Mouse (Mus musculus): ENCODE measurements around the gene Ltn1. TPM values are rescaled to one million over a fixed set of nuclear protein-coding genes. Genes with fewer than 3 reads are reported as not detected.
A peak's percentile ranks its signal among the peaks of the same experiment; 100 is the strongest.

Ltn1 gene
- total RNA-seq, 2 experiments from 2014 or later: 22.2 to 23.7 TPM

DNA sequence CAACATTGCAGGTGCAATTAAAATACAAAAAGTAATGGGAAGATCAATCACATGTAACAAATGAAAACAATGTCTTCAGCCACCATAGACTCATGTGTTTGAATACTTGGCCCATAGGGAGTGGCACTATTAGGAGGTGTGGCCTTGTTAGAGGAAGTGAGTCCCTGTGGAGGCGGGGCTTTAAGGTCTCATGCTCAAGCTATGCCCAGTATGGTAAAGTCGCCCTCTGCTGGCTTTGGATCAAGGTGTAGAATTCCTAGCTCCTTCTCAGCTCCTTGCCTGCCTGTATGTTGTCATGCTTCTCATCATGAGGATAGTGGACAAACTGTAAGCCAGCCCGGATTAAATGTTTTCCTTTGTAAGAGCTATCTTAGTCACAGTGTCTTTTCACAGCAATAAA, 27.4 kb downstream of the Ltn1 start:
- intact Hi-C loops (cut with DNase I): no loop called here
- DNase-seq: no peak

DNA sequence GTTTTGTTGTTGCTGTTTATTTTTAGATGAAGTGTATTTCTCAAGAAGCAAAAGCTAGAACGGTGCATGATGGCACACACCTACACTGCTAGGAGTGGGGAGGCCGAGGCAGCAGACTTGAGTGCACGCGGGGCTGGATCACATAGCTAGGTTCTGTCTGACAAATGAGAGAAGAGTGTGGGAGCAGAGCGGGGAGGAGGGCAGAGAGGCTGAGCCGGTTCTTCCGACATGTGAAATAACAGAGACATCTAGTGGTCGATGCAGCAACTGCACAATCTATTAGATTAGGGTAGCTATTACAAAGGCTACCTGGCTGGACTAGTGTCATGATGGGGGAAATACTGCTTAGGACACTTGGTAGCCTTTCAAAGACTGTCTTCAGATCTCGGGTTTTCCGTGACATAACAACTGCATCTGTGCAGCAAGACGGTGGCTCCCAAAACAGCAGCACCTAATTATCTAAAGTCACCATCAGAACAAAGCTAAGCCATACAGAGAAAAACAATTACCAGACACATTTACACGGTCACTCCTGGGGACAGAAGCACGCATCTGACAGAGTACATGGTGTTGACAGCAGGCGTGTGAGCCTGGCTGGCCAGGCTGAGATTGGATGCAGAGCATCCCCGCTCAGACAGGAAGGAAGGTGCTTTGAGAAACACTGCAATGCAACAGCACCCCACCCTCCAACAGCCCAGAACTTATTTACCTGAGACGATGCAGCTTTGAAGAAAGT, 38.4 kb downstream of the Ltn1 start:
- intact Hi-C loops (cut with DNase I): loop anchor here (5.0 kb wide), 2 partner anchors 147 to 507 kb away; no protein-coding TSS in a partner anchor
- peak; percentile 37 to 48 for DNase-seq

DNA sequence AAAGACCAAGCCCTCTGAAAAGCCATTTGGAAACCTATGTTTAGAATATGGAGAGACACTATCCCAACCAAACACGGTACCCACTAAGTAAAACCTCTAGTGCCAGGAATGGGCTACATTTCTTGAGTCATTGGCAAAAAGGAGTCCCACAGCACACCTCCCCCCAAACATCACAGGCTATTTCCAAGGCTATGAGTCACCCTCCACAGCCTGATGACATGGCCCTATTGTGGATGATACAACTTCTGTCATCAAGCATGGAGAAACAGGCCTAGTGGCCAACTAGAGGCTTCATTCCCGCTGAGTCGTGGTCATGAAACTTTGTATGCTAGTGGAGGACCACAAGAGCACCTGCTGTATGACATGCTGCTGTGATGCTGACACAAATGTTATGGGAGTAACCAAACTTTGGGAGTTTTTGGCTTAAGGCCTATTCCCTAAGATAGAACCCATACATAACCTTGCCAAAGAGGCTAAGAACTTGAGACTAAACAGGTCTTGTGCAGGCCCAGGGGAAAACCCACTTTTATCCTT, 44.9 kb downstream of the Ltn1 start:
- no peak for DNase-seq
- intact Hi-C loops (cut with DNase I): no loop called here

DNA sequence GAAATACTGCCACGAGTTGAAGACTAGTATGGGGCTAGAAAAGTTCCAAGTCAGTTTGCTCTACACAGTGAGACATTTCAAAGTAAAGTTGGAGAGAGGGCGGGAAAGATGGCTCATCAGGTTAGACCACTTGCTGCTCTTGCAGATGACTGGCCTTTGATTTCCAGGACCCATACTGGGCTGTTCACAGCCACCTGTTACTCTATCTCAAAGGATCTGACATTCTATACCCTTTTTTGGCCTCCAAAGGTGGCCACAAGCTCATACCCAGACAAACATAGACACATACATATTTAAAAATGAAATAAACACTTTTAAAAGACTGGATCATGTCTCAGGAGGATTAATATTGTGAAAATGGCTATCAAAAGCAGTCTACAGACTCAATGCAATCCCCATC, 48.0 kb downstream of the Ltn1 start:
- intact Hi-C loops (cut with DNase I): no loop called here
- no peak for DNase-seq

DNA sequence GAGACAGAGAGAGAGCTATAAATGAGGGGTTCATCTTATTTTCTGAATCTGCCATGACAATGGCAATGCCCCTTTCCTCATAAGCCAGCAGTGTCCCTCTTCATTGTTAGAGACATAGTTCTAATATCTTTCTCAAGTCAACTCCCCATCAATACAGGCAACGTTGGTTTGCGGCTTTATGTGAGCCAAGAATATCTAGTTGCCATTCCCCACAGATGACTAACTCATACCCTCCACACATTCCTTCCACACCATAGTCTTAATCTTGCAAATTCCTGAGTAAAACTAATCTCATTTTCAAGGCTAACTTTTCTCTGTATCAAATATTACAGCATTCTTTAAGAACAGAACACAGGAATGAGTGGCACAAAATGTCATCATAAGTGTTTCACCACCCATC, 49.4 kb downstream of the Ltn1 start:
- intact Hi-C loops (cut with DNase I): no loop called here
- DNase-seq: no peak

DNA sequence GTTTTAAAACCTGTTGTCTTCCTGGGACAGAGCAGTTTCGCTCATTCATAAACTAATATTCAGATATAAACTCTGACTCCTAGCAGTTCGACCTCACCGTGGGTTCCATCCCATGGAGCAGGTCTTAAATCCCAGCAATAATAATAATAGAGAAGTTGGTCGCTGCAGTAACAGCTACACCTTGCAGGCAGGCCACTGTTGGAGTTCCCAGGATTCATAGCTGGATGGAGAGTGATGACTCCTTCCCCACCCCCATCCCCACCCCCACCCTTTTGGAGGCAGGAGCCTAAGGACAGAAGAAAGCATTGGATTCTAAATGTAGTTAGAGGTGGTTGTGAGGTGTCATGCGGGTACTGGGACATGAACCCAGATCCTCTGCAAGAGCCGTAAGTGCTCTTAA, 66.0 kb downstream of the Ltn1 start:
- intact Hi-C loops (cut with DNase I): no loop called here

DNA sequence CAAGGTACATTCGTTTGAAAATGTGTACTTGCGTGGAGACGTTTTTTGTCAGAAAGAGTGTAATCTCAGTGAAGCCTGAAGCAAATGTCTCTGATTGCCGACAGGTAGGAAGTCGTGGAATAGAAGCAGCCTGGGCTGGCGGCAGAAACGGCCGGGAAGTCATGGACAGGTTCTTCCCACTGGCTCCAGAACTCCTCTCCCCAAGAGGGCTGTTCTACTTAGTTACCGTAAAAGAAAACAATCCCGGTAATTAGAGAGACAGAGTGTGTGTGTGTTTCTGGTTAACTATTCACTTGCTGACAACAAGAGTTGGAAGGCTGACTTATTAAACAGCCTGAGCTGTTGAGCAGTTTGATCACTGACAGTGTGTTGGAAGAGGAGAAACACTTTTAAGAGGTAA, 66.4 kb downstream of the Ltn1 start:
- no peak for DNase-seq
- intact Hi-C loops (cut with DNase I): no loop called here

More for the DNA sequence above, 66.0 kb downstream of the Ltn1 start:
- DNase-seq: no peak

DNA sequence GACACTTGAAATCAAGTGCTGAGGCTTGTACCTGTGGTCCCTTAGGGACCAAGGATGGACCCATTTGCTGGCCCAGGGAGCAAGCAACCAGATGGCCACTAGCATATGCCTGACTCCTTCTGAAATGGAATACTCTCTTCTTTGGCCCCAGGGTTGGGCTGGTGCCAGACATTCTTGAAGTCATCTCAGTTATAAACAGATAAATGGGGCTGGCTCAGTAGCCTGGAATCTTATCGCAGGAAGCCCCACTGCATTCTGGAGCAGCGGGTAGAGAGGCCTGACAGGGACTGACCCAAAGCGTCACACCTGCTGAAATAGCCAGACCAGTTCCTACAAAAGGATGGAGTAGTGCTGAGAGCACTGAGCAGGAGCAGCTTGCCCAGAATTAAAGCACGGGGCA, 68.2 kb downstream of the Ltn1 start:
- no peak for DNase-seq

DNA sequence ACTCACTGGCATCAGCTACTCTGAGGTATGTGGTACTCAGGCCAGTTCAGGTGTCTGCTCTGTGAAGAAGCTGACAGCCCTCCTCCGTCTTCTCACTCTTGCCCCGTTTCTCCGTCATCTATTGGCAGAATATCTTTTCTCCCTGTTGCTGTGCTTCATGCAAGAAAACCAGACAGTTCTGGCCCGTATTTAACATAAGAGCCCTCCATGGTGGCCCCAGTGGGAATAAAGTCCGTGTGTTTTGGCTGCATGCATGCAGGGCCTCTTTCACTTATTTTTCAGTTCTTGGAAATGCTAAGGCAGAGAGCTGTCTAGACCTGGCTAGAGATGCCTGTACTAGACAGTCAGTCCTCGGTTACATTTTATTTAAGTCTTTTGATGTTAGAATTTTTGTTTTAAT, 72.3 kb downstream of the Ltn1 start:
- no peak for DNase-seq
- intact Hi-C loops (cut with DNase I): no loop called here

More for the DNA sequence above, 68.2 kb downstream of the Ltn1 start:
- intact Hi-C loops (cut with DNase I): no loop called here

DNA sequence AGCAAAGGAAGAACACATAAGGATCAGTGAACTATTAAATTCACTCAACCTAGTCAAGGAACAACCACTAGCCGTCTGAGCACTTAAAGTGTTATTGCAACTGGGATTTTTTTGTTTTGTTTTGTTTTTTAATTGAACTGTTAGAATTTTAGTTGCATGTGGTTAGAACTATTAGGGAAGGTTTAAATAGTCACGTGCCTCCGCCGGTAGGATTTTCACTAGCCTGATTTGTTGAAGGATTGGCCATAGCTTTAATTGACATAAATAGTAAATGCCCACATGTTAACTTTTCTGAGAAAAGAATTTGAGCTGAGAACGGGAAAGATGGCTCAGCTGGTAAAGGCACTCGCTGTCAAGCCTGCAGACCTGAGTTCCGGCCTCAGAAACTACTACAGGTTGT, 77.7 kb downstream of the Ltn1 start:
- DNase-seq: no peak
- intact Hi-C loops (cut with DNase I): loop anchor here (5.0 kb wide), 1 partner anchor 87 kb away; no protein-coding TSS in a partner anchor

DNA sequence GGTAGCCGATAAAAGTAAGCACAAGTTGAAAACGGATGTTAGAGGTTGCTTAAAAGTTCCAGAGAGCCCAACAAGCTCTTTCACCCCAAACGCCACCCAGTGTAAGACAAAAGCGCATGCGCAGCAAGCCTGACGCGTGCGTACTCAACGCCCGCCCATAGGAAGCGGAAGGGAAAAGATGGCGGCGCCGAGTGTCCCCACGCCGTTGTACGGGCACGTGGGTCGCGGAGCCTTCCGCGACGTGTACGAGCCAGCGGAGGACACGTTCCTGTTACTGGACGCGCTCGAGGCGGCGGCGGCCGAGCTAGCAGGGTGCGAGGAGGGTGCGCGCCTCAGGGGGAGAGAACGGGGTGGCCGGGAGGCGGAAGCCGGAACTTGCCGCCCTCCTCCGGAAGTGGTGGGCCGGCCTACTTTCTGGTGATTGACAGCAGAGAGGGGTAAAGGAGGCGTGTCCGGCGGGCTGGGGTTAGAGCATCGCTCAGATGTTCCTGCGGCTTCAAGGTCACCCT, 78.3 kb downstream of the Ltn1 start, which contains the start of gene N6amt1:
Gene N6amt1 (plus strand): TSS at position 111 of the 509 bp plus-strand sequence.
- intact Hi-C loops (cut with DNase I): loop anchor here (5.0 kb wide), 1 partner anchor 87 kb away; no protein-coding TSS in a partner anchor
- peak; percentile 92 to 99 for DNase-seq

DNA sequence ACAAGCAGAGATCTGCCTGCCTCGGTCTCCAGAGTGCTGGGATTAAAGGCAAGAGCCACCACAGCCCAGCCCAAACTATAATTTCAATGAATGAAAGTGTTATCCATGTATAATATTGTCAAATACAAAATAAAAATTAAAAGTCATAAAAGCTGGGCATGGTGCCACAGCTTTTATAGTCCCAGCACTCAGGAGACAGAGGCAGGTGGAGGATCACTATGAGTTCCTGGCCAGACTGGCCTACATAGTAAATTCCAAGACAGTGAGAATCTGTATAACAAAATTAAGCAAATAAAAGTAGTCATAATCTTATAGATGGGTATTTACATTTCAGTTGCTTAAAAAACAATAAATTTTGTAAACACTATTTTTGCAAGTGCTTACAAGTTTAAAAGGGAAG, 78.8 kb downstream of the Ltn1 start:
- intact Hi-C loops (cut with DNase I): loop anchor here (5.0 kb wide), 1 partner anchor 86 kb away; no protein-coding TSS in a partner anchor
- no peak for DNase-seq

DNA sequence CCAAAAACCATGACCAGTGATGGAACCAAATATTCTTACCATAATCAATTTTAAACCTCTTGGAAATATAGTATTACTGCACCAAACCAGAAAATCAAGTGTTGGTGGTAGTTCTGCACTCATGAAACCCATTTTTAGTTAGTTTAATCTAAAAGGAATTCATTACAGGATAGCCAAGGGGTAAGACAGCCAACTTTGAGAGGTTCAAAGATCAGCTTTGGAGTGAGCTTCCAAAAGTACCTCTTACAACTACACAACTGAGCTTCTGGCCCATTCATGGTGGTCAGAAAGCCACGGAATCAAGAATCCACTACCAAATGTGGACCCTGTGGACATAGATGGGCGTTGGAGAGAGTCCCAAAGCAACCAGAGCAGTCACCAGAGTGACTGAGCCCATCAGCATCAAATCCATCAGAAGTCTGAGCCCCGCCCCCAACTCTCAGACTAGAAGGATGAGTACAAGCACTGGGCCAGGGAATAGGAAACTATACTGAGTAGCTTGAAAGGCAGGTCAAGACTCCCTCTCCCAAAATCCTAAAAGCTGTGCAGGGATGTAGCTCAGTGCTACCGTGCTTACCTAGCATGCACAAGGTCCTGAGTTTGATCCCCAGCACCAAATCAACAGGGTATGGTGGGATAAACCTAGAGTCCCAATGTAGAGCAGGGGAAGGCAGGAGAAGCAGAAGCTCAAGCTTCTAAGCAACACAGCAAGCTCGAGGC, 80.9 kb downstream of the Ltn1 start:
- DNase-seq: no peak
- intact Hi-C loops (cut with DNase I): loop anchor here (5.0 kb wide), 1 partner anchor 84 kb away; no protein-coding TSS in a partner anchor

DNA sequence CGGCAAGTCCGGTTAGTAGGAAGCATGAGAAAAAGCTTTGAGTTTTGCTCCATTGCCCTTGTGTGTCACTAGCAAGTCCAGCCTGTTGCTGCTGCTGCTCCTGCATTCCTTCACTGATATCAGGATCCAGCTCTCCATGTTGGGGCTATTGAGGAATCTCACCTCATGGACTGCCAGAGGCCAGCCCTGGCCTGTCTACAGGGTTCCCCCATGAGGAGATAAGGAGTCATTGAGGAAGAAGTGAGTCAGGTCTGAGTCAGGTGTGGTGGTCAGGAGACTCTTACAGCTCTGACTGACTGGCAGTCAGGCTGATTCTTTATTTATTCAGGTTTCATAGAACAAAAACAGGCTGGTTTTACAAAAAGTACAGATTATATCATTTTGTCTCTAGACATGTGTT, 84.3 kb downstream of the Ltn1 start:
- peak in 1 of 2 experiments; percentile 30 for DNase-seq
- intact Hi-C loops (cut with DNase I): no loop called here

DNA sequence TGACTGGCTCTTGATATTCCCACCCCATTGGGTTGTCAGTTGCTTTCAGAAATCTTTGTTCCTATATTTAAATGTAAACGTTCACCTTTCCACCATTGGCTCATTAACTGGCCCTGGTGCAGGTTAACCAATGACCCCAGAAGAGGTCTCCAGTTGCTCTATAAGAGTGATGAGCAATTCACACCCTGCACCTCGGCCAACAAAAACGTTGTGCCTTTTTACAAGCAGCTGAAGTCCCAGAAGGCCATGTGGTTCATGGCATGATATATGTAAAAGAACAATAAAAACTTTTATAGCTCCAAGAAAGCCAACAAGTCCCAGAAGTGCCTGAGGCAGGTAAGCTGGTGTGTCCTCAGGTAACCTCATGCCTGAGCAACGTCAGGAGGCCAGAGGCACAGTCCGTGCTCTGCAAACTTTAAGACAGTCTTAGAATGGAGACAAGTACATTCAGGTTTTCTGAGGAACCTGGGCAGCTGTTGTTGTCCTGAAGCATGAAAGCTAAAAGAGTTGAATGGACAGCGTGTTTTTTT, 91.3 kb downstream of the Ltn1 start:
- intact Hi-C loops (cut with DNase I): no loop called here
- no peak for DNase-seq

DNA sequence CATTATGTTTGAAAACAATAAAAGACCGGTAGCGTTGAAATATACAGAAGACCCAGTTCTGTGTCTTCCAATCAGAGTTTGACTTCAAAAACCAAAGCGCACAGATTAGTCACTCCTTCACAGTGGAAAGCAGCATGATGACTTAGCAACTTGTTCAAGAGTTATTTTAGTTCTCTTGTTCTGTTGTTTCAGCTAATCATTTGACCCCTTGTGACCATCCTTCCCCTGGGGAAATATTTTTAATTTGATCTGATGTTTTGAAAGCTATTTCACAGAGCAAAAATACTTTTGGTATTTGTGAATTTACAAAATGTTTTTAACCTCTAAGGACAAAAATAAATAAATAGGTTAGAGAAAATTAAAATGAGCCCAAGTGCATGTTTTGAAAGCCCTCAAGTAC, 97.7 kb downstream of the Ltn1 start:
- intact Hi-C loops (cut with DNase I): no loop called here
- no peak for DNase-seq

DNA sequence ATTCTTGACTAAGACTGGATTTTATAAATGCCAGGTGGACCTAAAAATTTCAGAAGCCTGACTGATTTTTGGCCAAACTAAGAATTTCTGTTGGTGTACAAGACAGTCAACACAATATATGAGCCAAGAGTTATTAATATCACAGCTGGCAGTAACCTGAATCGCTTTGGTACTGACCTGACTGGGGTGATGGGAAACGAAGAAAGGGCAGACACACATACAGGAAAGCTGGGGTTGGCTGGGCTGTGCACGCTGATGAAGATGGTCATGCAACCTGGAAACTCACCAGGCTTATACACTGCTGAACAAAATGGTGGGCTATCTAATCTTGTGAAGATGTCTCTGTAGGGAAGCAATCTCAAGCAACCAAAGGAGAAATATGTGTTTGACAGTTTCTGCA, 102.4 kb downstream of the Ltn1 start:
- intact Hi-C loops (cut with DNase I): no loop called here
- no peak for DNase-seq

All from heart, postnatal 36 days (tissue).